Mouse (Mus musculus) embryonic fibroblast, embryonic 13.5 days (primary cell): Measurements from ENCODE around the gene Snapin. TPM values are rescaled to one million over a fixed set of nuclear protein-coding genes. Genes with fewer than 3 reads are reported as not detected.

ENCODE experiments used
- H3K27ac ChIP-seq: 2 replicates; pipeline ENCODE4 v1.5.1; 2012; ENCODE audit warnings: low read length, control low read depth, inconsistent platforms; ENCODE audit not compliant: insufficient read depth
- H3K4me1 ChIP-seq: 2 replicates; pipeline ENCODE4 v1.6.1; 2011; ENCODE audit warnings: low read length; ENCODE audit not compliant: control insufficient read depth, insufficient read depth
- H3K4me3 ChIP-seq: 2 replicates; pipeline ENCODE4 v1.5.1; 2011; ENCODE audit warnings: mild to moderate bottlenecking, control low read depth, low read length; ENCODE audit not compliant: insufficient read depth
- CTCF ChIP-seq: IDR thresholded peaks from 2 replicates; pipeline ENCODE4 v1.5.1; 2011; ENCODE audit warnings: mild to moderate bottlenecking, control low read depth, low read length, moderate library complexity, borderline replicate concordance; ENCODE audit not compliant: insufficient read depth
- POLR2A ChIP-seq: IDR thresholded peaks from 2 replicates; pipeline ENCODE4 v1.6.1; 2011; ENCODE audit warnings: low read depth, mild to moderate bottlenecking, control low read depth, low read length, moderate library complexity
- polyA plus RNA-seq: library from polyadenylated mRNA; stranded (reverse); fragments of >200 nt; gene quantifications from 2 replicates; pipeline ENCODE4 v1.2.4, GENCODE M21; 2011; ENCODE audit warnings: low read depth; ENCODE audit not compliant: missing spikeins, insufficient read length

Gene Snapin
- polyA plus RNA-seq, 1 experiment = 102 TPM

DNA sequence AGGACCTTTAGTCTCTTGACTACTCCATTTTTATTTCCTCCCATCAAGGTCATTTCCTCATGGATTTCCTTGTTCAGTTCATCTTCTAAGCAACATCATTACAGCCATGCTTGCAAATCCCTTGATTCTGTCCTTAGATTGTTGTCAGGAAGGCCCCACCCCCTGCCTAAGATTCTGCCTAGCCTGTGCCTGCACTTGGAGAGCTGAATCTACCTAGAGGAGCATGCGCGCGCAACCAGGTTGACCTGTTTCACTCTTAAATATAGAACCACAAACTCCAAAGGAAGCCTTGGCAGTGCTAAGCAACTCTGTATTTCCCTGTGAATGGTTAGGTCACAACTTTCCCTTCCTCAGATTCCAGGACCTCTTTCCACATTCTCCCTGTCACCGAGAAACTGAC is 26.9 kb upstream of the Snapin start:
- TF ChIP-seq POLR2A (no peak), CTCF (no peak)
- Histone ChIP-seq H3K4me3 (no peak overlapping the region), H3K4me1 (peaks cover 7% of the 10 kb centered on the region; the same call in 1 of the 2 replicates), H3K27ac (no peak overlapping the region)

GRCm38 (mm10) chr3:90515789-90516188 is 25.0 kb upstream of the Snapin start:
- TF ChIP-seq CTCF (no peak), POLR2A (no peak)
- Histone ChIP-seq H3K4me1 (peaks cover 7% of the 10 kb centered on the region; the same call in 1 of the 2 replicates), H3K4me3 (no peak overlapping the region), H3K27ac (no peak overlapping the region)

- Histone ChIP-seq H3K27ac (no peak overlapping the region), H3K4me3 (peak overlapping the region; percentile 33), H3K4me1 (peaks cover 7% of the 10 kb centered on the region; the same call in 1 of the 2 replicates)
- no peak for TF ChIP-seq POLR2A
- TF ChIP-seq CTCF = no peak
Observed at GRCm38 (mm10) chr3:90515242-90515641, 24.4 kb upstream of the Snapin start.

GRCm38 (mm10) chr3:90514691-90515090 is 23.9 kb upstream of the Snapin start:
- peaks cover 7% of the 10 kb centered on the region; the same call in 1 of the 2 replicates for H3K4me1 ChIP-seq
- TF ChIP-seq CTCF (no peak), POLR2A (no peak; the same call in none of the 2 replicates)
- H3K4me3 ChIP-seq = peak overlapping the region; percentile 33
- H3K27ac ChIP-seq = no peak overlapping the region

- peak; percentile 15; the same call in 1 of the 2 replicates for TF ChIP-seq CTCF
- peak; percentile 66; the same call in 1 of the 2 replicates for TF ChIP-seq POLR2A
- H3K4me3 ChIP-seq = peak within 1 kb of the TSS; percentile 33
- no peak within 1 kb of the TSS for H3K27ac ChIP-seq
- H3K4me1 ChIP-seq = peaks cover 7% of the 10 kb centered on the region; the same call in 1 of the 2 replicates
Observed at GRCm38 (mm10) chr3:90513796-90514590, 23.2 kb upstream of the Snapin start, which contains the start of the genes S100a1 and S100a13. Gene S100a1, minus strand, starts transcription at chr3:90514392. Gene S100a13, plus strand, starts transcription at chr3:90514435.

DNA sequence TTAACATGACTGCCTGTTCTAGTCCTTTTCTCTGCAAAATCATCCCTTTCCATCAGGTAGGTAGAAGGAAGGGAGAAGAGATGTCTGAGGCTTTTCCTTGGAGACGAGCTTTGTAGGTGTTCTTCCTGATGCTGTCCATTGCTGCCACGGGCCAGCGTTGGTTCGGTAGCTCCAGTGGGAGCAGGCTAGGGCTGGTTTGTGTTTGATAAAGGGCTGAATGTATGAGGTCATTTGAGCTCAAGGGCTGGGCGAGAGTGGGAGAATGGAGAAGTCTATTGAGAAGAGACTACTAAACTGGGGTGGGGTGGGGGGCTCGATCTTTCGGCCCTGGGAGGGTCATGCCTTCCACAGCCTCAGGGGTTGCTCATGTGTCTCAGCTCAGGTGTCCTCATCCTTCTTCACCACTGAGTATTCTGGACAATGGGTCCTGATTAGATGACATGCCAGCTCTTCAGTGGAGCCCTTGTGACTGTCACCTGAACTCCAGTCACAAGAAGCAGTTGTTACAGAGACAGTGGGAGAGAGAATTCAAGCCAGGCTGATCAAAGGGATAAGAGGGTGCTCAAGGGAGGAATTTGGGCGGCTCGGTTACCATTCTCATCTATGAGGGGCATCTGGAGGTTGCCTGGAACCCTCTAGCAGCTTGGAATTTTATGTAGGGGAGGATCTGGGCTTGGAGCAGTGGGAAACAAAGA is 22.3 kb upstream of the Snapin start:
- peaks cover 7% of the 10 kb centered on the region; the same call in 1 of the 2 replicates for H3K4me1 ChIP-seq
- TF ChIP-seq POLR2A (no peak), CTCF (no peak)
- no peak overlapping the region for H3K4me3 ChIP-seq
- H3K27ac ChIP-seq = no peak overlapping the region

DNA sequence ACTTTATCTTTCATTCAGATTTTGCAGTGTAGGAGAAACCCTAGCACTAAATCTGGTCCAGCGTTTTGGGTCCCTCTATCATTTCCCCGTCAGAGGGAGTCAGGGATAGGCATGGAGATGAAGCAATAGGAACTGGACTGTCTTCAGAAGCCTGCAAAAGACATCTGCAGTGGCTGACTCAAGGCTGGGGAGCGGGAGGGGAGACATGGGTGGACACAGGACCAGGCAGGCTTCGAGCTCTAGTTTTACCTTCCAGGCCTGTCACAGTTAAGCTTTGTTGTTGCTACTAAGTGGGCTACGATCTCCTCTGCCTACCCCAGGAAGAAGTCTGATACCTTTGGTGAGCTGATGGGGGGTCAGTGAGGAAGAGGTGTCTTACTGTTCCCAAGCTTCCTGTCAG is 21.4 kb upstream of the Snapin start:
- no peak for TF ChIP-seq POLR2A
- TF ChIP-seq CTCF = no peak

GRCm38 (mm10) chr3:90509747-90510123 is 18.9 kb upstream of the Snapin start:
- no peak for TF ChIP-seq POLR2A
- no peak for TF ChIP-seq CTCF
- no peak overlapping the region for H3K27ac ChIP-seq
- peaks cover 6% of the 10 kb centered on the region; the same call in 1 of the 2 replicates for H3K4me1 ChIP-seq
- no peak overlapping the region for H3K4me3 ChIP-seq

More for the DNA sequence above, 21.4 kb upstream of the Snapin start:
- Histone ChIP-seq H3K4me3 (no peak overlapping the region), H3K27ac (no peak overlapping the region), H3K4me1 (peaks cover 10% of the 10 kb centered on the region; the same call in 1 of the 2 replicates)

- peak; percentile 78 for TF ChIP-seq POLR2A
- no peak for TF ChIP-seq CTCF
- peak within 1 kb of the TSS; percentile 98 for H3K4me3 ChIP-seq
- peaks cover 6% of the 10 kb centered on the region; the same call in 1 of the 2 replicates for H3K4me1 ChIP-seq
Observed at GRCm38 (mm10) chr3:90508950-90509746, 18.3 kb upstream of the Snapin start, which contains the start of gene Chtop. Gene Chtop, minus strand, starts transcription at chr3:90509498.

More at GRCm38 (mm10) chr3:90508950-90509746, 18.3 kb upstream of the Snapin start, which contains the start of gene Chtop:
- peak within 1 kb of the TSS; percentile 73 for H3K27ac ChIP-seq
